Mouse (Mus musculus): ENCODE data around the gene Fn3krp. TPM values are rescaled to one million over a fixed set of nuclear protein-coding genes. Genes with fewer than 3 reads are reported as not detected.

Gene Fn3krp
- polyA plus RNA-seq, 2 experiments: 7.4 to 11.6 TPM

- DNase-seq (ENCODE audit: low spot score) (no peak), ATAC-seq (ENCODE audit: low FRiP score, low read depth) (no peak)
- Histone ChIP-seq H3K27ac (replicated peaks; ENCODE audit: low read depth, low read length) (no peak overlapping the region), H3K4me1 (ENCODE audit: control insufficient read depth, insufficient read depth, low read length) (peaks cover 11% of the 10 kb centered on the region), H3K4me3 (replicated peaks; ENCODE audit: low read length) (peak overlapping the region; percentile 64), H3K36me3 (ENCODE audit: control insufficient read depth, insufficient read depth, low read length) (no peaks in the 10 kb centered on the region), H3K9ac (ENCODE audit: low read depth, low read length, severe bottlenecking) (no peak overlapping the region), H3K9me3 (ENCODE audit: control insufficient read depth, low read length) (no peaks in the 10 kb centered on the region), H3K27me3 (ENCODE audit: control insufficient read depth, insufficient read depth, low read length) (no peaks in the 10 kb centered on the region), H3K4me2 (replicated peaks; ENCODE audit: low read depth, low read length, severe bottlenecking) (peak overlapping the region; percentile 90)
- no peak for TF ChIP-seq POLR2A (IDR thresholded peaks at IDR 0.05; ENCODE audit: borderline replicate concordance, extremely low read depth, insufficient read depth, insufficient read length)
- 10% methylated on average over 6 of the region's 6 CpGs for WGBS
These were observed 32.7 kb upstream of the Fn3krp start for GRCm38 (mm10) chr11:121388554-121388945.

DNA sequence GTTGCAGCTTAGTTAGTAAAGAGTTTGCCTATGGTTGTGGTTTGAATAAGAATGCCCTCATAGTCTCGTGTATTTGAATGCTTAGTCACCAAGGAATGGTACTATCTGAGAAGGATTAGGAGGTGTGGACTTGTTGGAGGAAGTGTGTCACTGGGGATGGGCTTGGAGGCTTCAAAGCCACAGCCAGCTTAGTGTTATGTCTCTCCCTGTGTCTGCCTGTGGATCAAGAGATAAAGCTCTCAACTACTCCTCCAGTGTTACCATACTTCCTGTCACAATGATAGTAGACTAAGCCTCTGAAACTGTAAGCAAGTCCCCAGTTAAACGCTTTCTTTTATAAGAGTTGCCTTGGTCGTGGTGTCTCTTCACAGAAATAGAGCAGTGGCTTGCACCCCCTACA is 30.4 kb upstream of the Fn3krp start:
- H3K36me3 ChIP-seq (ENCODE audit: control insufficient read depth, insufficient read depth, low read length): no peaks in the 10 kb centered on the region
- TF ChIP-seq POLR2A (IDR thresholded peaks at IDR 0.05; ENCODE audit: borderline replicate concordance, extremely low read depth, insufficient read depth, insufficient read length): no peak
- H3K4me1 ChIP-seq (ENCODE audit: control insufficient read depth, insufficient read depth, low read length): peaks cover 11% of the 10 kb centered on the region
- no peak overlapping the region for H3K27ac ChIP-seq (replicated peaks; ENCODE audit: low read depth, low read length)
- DNase-seq (ENCODE audit: low spot score) (no peak), ATAC-seq (ENCODE audit: low FRiP score, low read depth) (no peak)
- H3K4me2 ChIP-seq (replicated peaks; ENCODE audit: low read depth, low read length, severe bottlenecking): no peak overlapping the region
- H3K9me3 ChIP-seq (ENCODE audit: control insufficient read depth, low read length): no peaks in the 10 kb centered on the region
- 66% methylated on average over 3 of the region's 3 CpGs for WGBS
- no peak overlapping the region for H3K4me3 ChIP-seq (replicated peaks; ENCODE audit: low read length)
- no peaks in the 10 kb centered on the region for H3K27me3 ChIP-seq (ENCODE audit: control insufficient read depth, insufficient read depth, low read length)
- H3K9ac ChIP-seq (ENCODE audit: low read depth, low read length, severe bottlenecking): no peak overlapping the region

- H3K9ac ChIP-seq (ENCODE audit: low read depth, low read length, severe bottlenecking): no peak overlapping the region
- WGBS: 94% methylated on average over 3 of the region's 3 CpGs
These were observed 28.8 kb upstream of the Fn3krp start for GRCm38 (mm10) chr11:121392405-121392804.

DNA sequence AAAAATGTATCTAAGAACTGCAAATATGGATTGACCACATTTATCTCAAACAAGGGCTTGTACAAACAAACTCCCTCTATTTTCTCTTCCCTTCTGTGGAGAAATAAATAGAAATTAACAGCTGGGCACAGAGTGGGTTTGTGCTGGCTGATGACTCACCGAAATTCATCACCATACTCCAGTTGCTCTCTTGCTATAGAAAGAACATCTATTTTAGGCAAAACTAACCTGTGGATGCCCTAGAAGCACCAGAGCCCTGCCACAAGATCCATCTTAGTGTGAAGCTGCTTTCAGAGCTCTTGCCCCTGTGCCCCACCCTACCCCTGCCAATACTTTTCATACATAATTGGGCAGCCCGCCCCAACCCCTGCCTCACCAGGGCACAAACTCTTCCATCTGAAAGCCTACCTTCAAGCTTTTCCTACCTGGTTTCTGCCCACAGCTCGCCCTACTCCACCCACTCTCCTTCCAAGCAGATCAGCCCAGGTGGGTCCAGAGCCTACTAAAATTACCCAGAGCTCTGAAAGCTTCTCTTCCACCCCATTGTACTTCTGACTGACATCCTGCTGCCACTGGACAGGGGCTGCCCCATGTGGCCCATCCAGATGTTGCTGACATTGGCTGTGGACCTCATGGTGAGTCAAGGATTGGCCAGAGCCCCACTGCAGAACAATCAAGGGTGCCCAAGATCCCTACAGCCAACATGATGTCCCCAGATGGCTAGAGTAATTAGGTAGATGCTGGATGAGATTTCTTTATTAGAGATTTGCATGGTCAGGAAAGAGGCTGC is 13.6 kb upstream of the Fn3krp start:
- Histone ChIP-seq H3K4me3 (replicated peaks; ENCODE audit: low read length) (no peak overlapping the region), H3K36me3 (ENCODE audit: control insufficient read depth, insufficient read depth, low read length) (no peaks in the 10 kb centered on the region), H3K9me3 (ENCODE audit: control insufficient read depth, low read length) (no peaks in the 10 kb centered on the region), H3K27me3 (ENCODE audit: control insufficient read depth, insufficient read depth, low read length) (no peaks in the 10 kb centered on the region), H3K9ac (ENCODE audit: low read depth, low read length, severe bottlenecking) (no peak overlapping the region), H3K27ac (replicated peaks; ENCODE audit: low read depth, low read length) (no peak overlapping the region), H3K4me2 (replicated peaks; ENCODE audit: low read depth, low read length, severe bottlenecking) (no peak overlapping the region), H3K4me1 (ENCODE audit: control insufficient read depth, insufficient read depth, low read length) (no peaks in the 10 kb centered on the region)
- no peak for TF ChIP-seq POLR2A (IDR thresholded peaks at IDR 0.05; ENCODE audit: borderline replicate concordance, extremely low read depth, insufficient read depth, insufficient read length)
- 63% methylated on average over 3 of the region's 3 CpGs for WGBS
- no peak for DNase-seq (ENCODE audit: low spot score)
- ATAC-seq (ENCODE audit: low FRiP score, low read depth): no peak

More at GRCm38 (mm10) chr11:121392405-121392804, 28.8 kb upstream of the Fn3krp start:
- Histone ChIP-seq H3K9me3 (ENCODE audit: control insufficient read depth, low read length) (no peaks in the 10 kb centered on the region), H3K4me3 (replicated peaks; ENCODE audit: low read length) (no peak overlapping the region), H3K4me1 (ENCODE audit: control insufficient read depth, insufficient read depth, low read length) (peaks cover 6% of the 10 kb centered on the region), H3K27ac (replicated peaks; ENCODE audit: low read depth, low read length) (no peak overlapping the region), H3K4me2 (replicated peaks; ENCODE audit: low read depth, low read length, severe bottlenecking) (no peak overlapping the region), H3K27me3 (ENCODE audit: control insufficient read depth, insufficient read depth, low read length) (no peaks in the 10 kb centered on the region), H3K36me3 (ENCODE audit: control insufficient read depth, insufficient read depth, low read length) (no peaks in the 10 kb centered on the region)
- DNase-seq (ENCODE audit: low spot score) (no peak), ATAC-seq (ENCODE audit: low FRiP score, low read depth) (no peak)
- TF ChIP-seq POLR2A (IDR thresholded peaks at IDR 0.05; ENCODE audit: borderline replicate concordance, extremely low read depth, insufficient read depth, insufficient read length): no peak

GRCm38 (mm10) chr11:121414762-121415161 is 6.4 kb upstream of the Fn3krp start:
- no peak overlapping the region for H3K9ac ChIP-seq (ENCODE audit: low read depth, low read length, severe bottlenecking)
- no peaks in the 10 kb centered on the region for H3K27me3 ChIP-seq (ENCODE audit: control insufficient read depth, insufficient read depth, low read length)
- H3K4me1 ChIP-seq (ENCODE audit: control insufficient read depth, insufficient read depth, low read length): no peaks in the 10 kb centered on the region
- no peaks in the 10 kb centered on the region for H3K36me3 ChIP-seq (ENCODE audit: control insufficient read depth, insufficient read depth, low read length)
- ATAC-seq (ENCODE audit: low FRiP score, low read depth) (no peak), DNase-seq (ENCODE audit: low spot score) (no peak)
- 75% methylated on average over 5 of the region's 5 CpGs for WGBS
- no peak overlapping the region for H3K4me2 ChIP-seq (replicated peaks; ENCODE audit: low read depth, low read length, severe bottlenecking)
- no peak overlapping the region for H3K4me3 ChIP-seq (replicated peaks; ENCODE audit: low read length)
- no peak for TF ChIP-seq POLR2A (IDR thresholded peaks at IDR 0.05; ENCODE audit: borderline replicate concordance, extremely low read depth, insufficient read depth, insufficient read length)
- no peak overlapping the region for H3K27ac ChIP-seq (replicated peaks; ENCODE audit: low read depth, low read length)
- H3K9me3 ChIP-seq (ENCODE audit: control insufficient read depth, low read length): no peaks in the 10 kb centered on the region
